8 mouse cellular contexts compared by ENCODE assay signal in the genomic region with DNA sequence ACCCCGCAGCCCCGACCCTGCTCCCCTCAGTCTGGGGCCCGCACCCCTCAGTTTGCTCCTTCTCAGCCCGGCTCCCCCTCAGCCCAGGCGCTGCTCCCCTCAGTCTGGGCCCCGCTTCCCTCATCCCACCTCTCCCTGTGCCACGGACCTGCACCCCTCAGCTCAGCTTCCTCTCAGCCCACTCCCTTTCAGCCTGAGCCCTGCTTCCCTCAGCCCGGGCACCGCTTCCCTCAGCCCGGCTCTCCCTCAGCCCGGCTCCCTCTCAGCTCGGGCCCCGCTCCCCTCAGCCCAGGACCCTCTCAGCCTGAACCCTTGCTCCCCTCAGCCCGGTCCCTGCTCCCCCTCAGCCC. TPM values are rescaled to one million over a fixed set of nuclear protein-coding genes. Genes with fewer than 3 reads are reported as not detected.
DNase-seq lines count a peak whose midpoint lies in the region; ATAC-seq lines count a peak whose summit lies in the region.

No protein-coding gene starts in this region.

- DNase-seq in layer of hippocampus, adult 11-12 months (ENCODE audit: low spot score) = peak; percentile 15
- no peak for DNase-seq in layer of hippocampus, adult 9-10 months (ENCODE audit: low spot score)
- peak; percentile 80 for DNase-seq in intestine, embryonic 14.5 days (ENCODE audit: low spot score)
- DNase-seq in adrenal gland, adult 8-10 months = no peak

- H3K27ac ChIP-seq in brown adipose tissue, adult 24 weeks (replicated peaks; ENCODE audit: low read depth, low read length) = peak overlapping the region; percentile 87
- peak overlapping the region; percentile 97 for H3K27ac ChIP-seq in forebrain, embryonic 12.5 days
- peak overlapping the region; percentile 93 for H3K27ac ChIP-seq in intestine, embryonic 14.5 days (ENCODE audit: low read depth)
- H3K27ac ChIP-seq in stomach, embryonic 15.5 days = peak overlapping the region; percentile 97

- no peaks in the 10 kb centered on the region for H3K9me3 ChIP-seq in forebrain, embryonic 12.5 days
- H3K9me3 ChIP-seq in intestine, embryonic 14.5 days (ENCODE audit: control insufficient read depth, low read length) = no peaks in the 10 kb centered on the region
- no peaks in the 10 kb centered on the region for H3K9me3 ChIP-seq in stomach, embryonic 15.5 days

- no peak for ATAC-seq in forebrain, embryonic 12.5 days (ENCODE audit: low FRiP score)
- peak; percentile 34; the same call in 1 of the 2 replicates for ATAC-seq in intestine, embryonic 14.5 days (replicated peaks; ENCODE audit: low FRiP score, low TSS enrichment, low read depth)
- ATAC-seq in megakaryocyte-erythroid progenitor cell, adult 5-6 weeks (replicated peaks; ENCODE audit: low FRiP score, low TSS enrichment, poor library complexity, severe bottlenecking) = peak; percentile 9; the same call in 1 of the 2 replicates
- no peak; the same call in 1 of the 2 replicates for ATAC-seq in stomach, embryonic 15.5 days (ENCODE audit: insufficient read depth, low FRiP score, low read depth)

- peak overlapping the region; percentile 95 for H3K4me3 ChIP-seq in brown adipose tissue, adult 24 weeks (ENCODE audit: insufficient read depth, low read depth, low read length)
- peak overlapping the region; percentile 73 for H3K4me3 ChIP-seq in forebrain, embryonic 12.5 days (replicated peaks)
- H3K4me3 ChIP-seq in intestine, embryonic 14.5 days (ENCODE audit: low read depth, low read length) = peak overlapping the region; percentile 72
- H3K4me3 ChIP-seq in stomach, embryonic 15.5 days (replicated peaks) = peak overlapping the region; percentile 92

- no peaks in the 10 kb centered on the region for H3K27me3 ChIP-seq in forebrain, embryonic 12.5 days
- no peaks in the 10 kb centered on the region for H3K27me3 ChIP-seq in intestine, embryonic 14.5 days (replicated peaks; ENCODE audit: control insufficient read depth, insufficient read depth, low read length)
- no peaks in the 10 kb centered on the region for H3K27me3 ChIP-seq in stomach, embryonic 15.5 days (replicated peaks)

- H3K4me1 ChIP-seq in brown adipose tissue, adult 24 weeks (ENCODE audit: control insufficient read depth, insufficient read depth, insufficient read length, low read length) = no peaks in the 10 kb centered on the region
- peaks cover 5% of the 10 kb centered on the region for H3K4me1 ChIP-seq in forebrain, embryonic 12.5 days
- H3K4me1 ChIP-seq in intestine, embryonic 14.5 days (replicated peaks; ENCODE audit: control insufficient read depth, insufficient read depth, low read length) = peaks cover 3% of the 10 kb centered on the region; the same call in 1 of the 2 replicates
- peaks cover 7% of the 10 kb centered on the region; the same call in 1 of the 2 replicates for H3K4me1 ChIP-seq in stomach, embryonic 15.5 days

- H3K36me3 ChIP-seq in forebrain, embryonic 12.5 days (replicated peaks) = no peaks in the 10 kb centered on the region
- 0 out of 2 replicates have a peak, but pooled peaks cover 9% of the 10 kb centered on the region for H3K36me3 ChIP-seq in intestine, embryonic 14.5 days (ENCODE audit: control insufficient read depth, insufficient read depth, low read length)
- H3K36me3 ChIP-seq in stomach, embryonic 15.5 days = no peaks in the 10 kb centered on the region

- whole genome bisulfite sequencing in forebrain, embryonic 12.5 days = 1% methylated on average over 14 of the region's 14 CpGs
- 1% methylated on average over 14 of the region's 14 CpGs for whole genome bisulfite sequencing in intestine, embryonic 14.5 days
- WGBS in stomach, embryonic 15.5 days = 0% methylated on average over 14 of the region's 14 CpGs

- H3K9ac ChIP-seq in forebrain, embryonic 12.5 days = peak overlapping the region; percentile 90
- H3K9ac ChIP-seq in intestine, embryonic 14.5 days (ENCODE audit: low read length) = peak overlapping the region; percentile 82
- peak overlapping the region; percentile 92 for H3K9ac ChIP-seq in stomach, embryonic 15.5 days

- peak overlapping the region; percentile 90 for H3K4me2 ChIP-seq in forebrain, embryonic 12.5 days
- peak overlapping the region; percentile 70 for H3K4me2 ChIP-seq in intestine, embryonic 14.5 days (ENCODE audit: low read length)
- H3K4me2 ChIP-seq in stomach, embryonic 15.5 days = peak overlapping the region; percentile 98

RNA-seq across cellular contexts. Expression of gene Sgpl1, which starts 0.7 kb away (rescaled TPM):
- polyA plus RNA-seq in brown adipose tissue, adult 24 weeks (2012; ENCODE audit: insufficient read depth, insufficient read length, missing spikeins) = 43.9 and 46.2 TPM in 2 replicates
- polyA plus RNA-seq in forebrain, embryonic 12.5 days (2016; fragmentation: Nextera tagmentation; extraction: Ambion mirVana) = 76.1 and 80.9 TPM in 2 replicates
- 59.4 and 65.7 TPM in 2 replicates for polyA plus RNA-seq in intestine, embryonic 14.5 days (2014; fragmentation: Nextera tagmentation; extraction: Ambion mirVana)
- 18.2 and 34.1 TPM in 2 replicates for total RNA-seq in megakaryocyte-erythroid progenitor cell, adult 5-6 weeks (2014; fragmentation: Nextera tagmentation)
- total RNA-seq in megakaryocyte-erythroid progenitor cell, adult 5-6 weeks (2017) = 7.0 and 25.2 TPM in 2 replicates
- polyA plus RNA-seq in stomach, embryonic 15.5 days (2015; fragmentation: Nextera tagmentation; extraction: Ambion mirVana) = 46.9 and 53.5 TPM in 2 replicates
- 10 to 100 TPM; 78.8 to 83.6 (median 81.8) TPM for total RNA-seq in adrenal gland, adult 8-10 months (2022)

RNA-seq across cellular contexts. Expression of gene Tbata, which starts 25.0 kb away (rescaled TPM):
- not detected in 2 replicates for polyA plus RNA-seq in brown adipose tissue, adult 24 weeks (2012; ENCODE audit: insufficient read depth, insufficient read length, missing spikeins)
- polyA plus RNA-seq in forebrain, embryonic 12.5 days (2016; fragmentation: Nextera tagmentation; extraction: Ambion mirVana) = 0.31 and 0.49 TPM in 2 replicates
- not detected in 2 replicates for polyA plus RNA-seq in intestine, embryonic 14.5 days (2014; fragmentation: Nextera tagmentation; extraction: Ambion mirVana)
- total RNA-seq in megakaryocyte-erythroid progenitor cell, adult 5-6 weeks (2014; fragmentation: Nextera tagmentation) = not detected in 2 replicates
- not detected in 2 replicates for total RNA-seq in megakaryocyte-erythroid progenitor cell, adult 5-6 weeks (2017)
- 0.09 TPM in 1 of 2 replicates, not detected in the other for polyA plus RNA-seq in stomach, embryonic 15.5 days (2015; fragmentation: Nextera tagmentation; extraction: Ambion mirVana)
- not detected for total RNA-seq in adrenal gland, adult 8-10 months (2022)

RNA-seq across cellular contexts. Expression of gene Pcbd1, which starts 57.7 kb away (rescaled TPM):
- polyA plus RNA-seq in brown adipose tissue, adult 24 weeks (2012; ENCODE audit: insufficient read depth, insufficient read length, missing spikeins) = 2.5 and 3.1 TPM in 2 replicates
- 16.7 and 18.2 TPM in 2 replicates for polyA plus RNA-seq in forebrain, embryonic 12.5 days (2016; fragmentation: Nextera tagmentation; extraction: Ambion mirVana)
- polyA plus RNA-seq in intestine, embryonic 14.5 days (2014; fragmentation: Nextera tagmentation; extraction: Ambion mirVana) = 162 and 165 TPM in 2 replicates
- total RNA-seq in megakaryocyte-erythroid progenitor cell, adult 5-6 weeks (2014; fragmentation: Nextera tagmentation) = 6.0 and 9.8 TPM in 2 replicates
- total RNA-seq in megakaryocyte-erythroid progenitor cell, adult 5-6 weeks (2017) = 1.9 TPM in 1 of 2 replicates, not detected in the other
- polyA plus RNA-seq in stomach, embryonic 15.5 days (2015; fragmentation: Nextera tagmentation; extraction: Ambion mirVana) = 152 and 183 TPM in 2 replicates
- total RNA-seq in adrenal gland, adult 8-10 months (2022) = 10 to 100 TPM; 20.5 to 34.0 (median 28.3) TPM

Comparison
In these comparisons a context has a peak if more than half of its experiments do, and no peak if none do; other contexts are left out.
1. DNase-seq: peak in layer of hippocampus, adult 11-12 months (single experiment) and intestine, embryonic 14.5 days (single experiment); none in layer of hippocampus, adult 9-10 months (single experiment) and adrenal gland, adult 8-10 months (single experiment).
2. ATAC-seq: peak in intestine, embryonic 14.5 days (single experiment) and megakaryocyte-erythroid progenitor cell, adult 5-6 weeks (single experiment); none in forebrain, embryonic 12.5 days (single experiment) and stomach, embryonic 15.5 days (single experiment).
3. Peak in every context shown above with its lines, with median percentiles within 50 percentile points of each other: H3K27ac ChIP-seq, H3K4me3 ChIP-seq, H3K4me2 ChIP-seq and H3K9ac ChIP-seq.